Comparison of ENCODE assay signal across 12 mouse cellular contexts in genomic region chr1:37759407-37759806, GRCm38 (mm10). TPM values are rescaled to one million over a fixed set of nuclear protein-coding genes. Genes with fewer than 3 reads are reported as not detected.
A peak's percentile ranks its signal among the peaks of the same experiment; 100 is the strongest.
DNase-seq lines count a peak whose midpoint lies in the region; ATAC-seq and TF ChIP-seq lines count a peak whose summit lies in the region.
"Had no signal": no experiment of that assay in that cellular context is flagged by ENCODE, and none has a peak within 500 bp of the region (broad histone marks: within the 10 kb centered on the region; RNA-seq: fewer than 3 reads in every experiment).

No protein-coding gene starts in this region.

- no peak overlapping the region for H3K27ac ChIP-seq in heart, adult 2 months
- no peak overlapping the region for H3K27ac ChIP-seq in lung, postnatal 0 days (ENCODE audit: low read length)
- H3K27ac ChIP-seq: embryonic facial prominence, embryonic 13.5 days; kidney, embryonic 15.5 days; limb, embryonic 12.5 days had no signal

- no peak for DNase-seq in heart, adult 2 months
- DNase-seq in heart, postnatal 14 days, result no peak
- DNase-seq in lung, postnatal 0 days (ENCODE audit: low spot score), result no peak
- DNase-seq in lung, postnatal 10 days, result no peak
- no peak for DNase-seq in Patski (ENCODE audit: low read depth, low spot score)
- peak; percentile 8 to 16 for DNase-seq in thymus, postnatal 36 days
- DNase-seq in urinary bladder, adult 2 months (ENCODE audit: low spot score), result no peak
- DNase-seq: heart, postnatal 10 days; layer of hippocampus, postnatal 36 days had no signal

- peak; percentile 33 for TF ChIP-seq CTCF in heart, adult 2 months (IDR thresholded peaks at IDR 0.05)
- TF ChIP-seq CTCF in lung, postnatal 0 days (IDR thresholded peaks at IDR 0.05), result peak; percentile 24; the same call in 1 of the 2 replicates
- peak; percentile 53 for TF ChIP-seq CTCF in Patski (IDR thresholded peaks at IDR 0.05)

- in situ Hi-C loops in Patski (cut with MboI; ENCODE audit: low pct_unique_long_range_greater_than_20kb), result no loop called here

- CTCF ChIA-PET in Patski (lab: Charles Lee), result interaction anchor here (0.7 kb wide), 1 partner anchor 19 kb away, joined by 3 read pairs; no protein-coding TSS in a partner anchor

- no peak for ATAC-seq in lung, postnatal 0 days
- no peak for ATAC-seq in Patski

- no peaks in the 10 kb centered on the region for H3K9me3 ChIP-seq in lung, postnatal 0 days (ENCODE audit: low read length)
- H3K9me3 ChIP-seq: embryonic facial prominence, embryonic 13.5 days; kidney, embryonic 15.5 days; limb, embryonic 12.5 days had no signal

- no peaks in the 10 kb centered on the region for H3K79me2 ChIP-seq in heart, adult 2 months (replicated peaks; ENCODE audit: control insufficient read depth, insufficient read depth, low read length)

- intact Hi-C loops in heart, adult 2 months (cut with DNase I), result no loop called here
- intact Hi-C loops in heart, postnatal 14 days (cut with DNase I), result no loop called here

- no peak for TF ChIP-seq EP300 in heart, adult 2 months (IDR thresholded peaks at IDR 0.05; ENCODE audit: insufficient read depth, low read depth, low read length)
- TF ChIP-seq EP300 in lung, postnatal 0 days (IDR thresholded peaks at IDR 0.05), result no peak

- no peak for TF ChIP-seq POLR2A in heart, adult 2 months (IDR thresholded peaks at IDR 0.05; ENCODE audit: insufficient read depth, low read depth, low read length)

- H3K4me1 ChIP-seq in heart, adult 2 months (ENCODE audit: control insufficient read depth, insufficient read depth, low read length), result no peaks in the 10 kb centered on the region
- no peaks in the 10 kb centered on the region for H3K4me1 ChIP-seq in lung, postnatal 0 days (ENCODE audit: insufficient read depth, low read depth, low read length)
- H3K4me1 ChIP-seq: embryonic facial prominence, embryonic 13.5 days; kidney, embryonic 15.5 days; limb, embryonic 12.5 days had no signal

- POLR2A ChIA-PET in Patski (lab: Charles Lee), result no interaction called here

- H3K36me3 ChIP-seq in heart, adult 2 months (ENCODE audit: control insufficient read depth, insufficient read depth, low read length), result no peaks in the 10 kb centered on the region
- no peaks in the 10 kb centered on the region for H3K36me3 ChIP-seq in lung, postnatal 0 days (ENCODE audit: insufficient read depth, low read length)
- H3K36me3 ChIP-seq: embryonic facial prominence, embryonic 13.5 days; kidney, embryonic 15.5 days; limb, embryonic 12.5 days had no signal

- H3K27me3 ChIP-seq in heart, adult 2 months (ENCODE audit: control insufficient read depth, insufficient read depth, low read length), result no peaks in the 10 kb centered on the region
- no peaks in the 10 kb centered on the region for H3K27me3 ChIP-seq in lung, postnatal 0 days (replicated peaks; ENCODE audit: insufficient read depth, low read length)
- peaks cover 28% of the 10 kb centered on the region for H3K27me3 ChIP-seq in Patski
- H3K27me3 ChIP-seq: embryonic facial prominence, embryonic 13.5 days; kidney, embryonic 15.5 days; limb, embryonic 12.5 days had no signal

- H3K4me3 ChIP-seq in heart, adult 2 months, result no peak overlapping the region
- H3K4me3 ChIP-seq in lung, postnatal 0 days (ENCODE audit: low read depth, low read length), result no peak overlapping the region
- H3K4me3 ChIP-seq: embryonic facial prominence, embryonic 13.5 days; kidney, embryonic 15.5 days; limb, embryonic 12.5 days had no signal

- no peak overlapping the region for H3K4me2 ChIP-seq in lung, postnatal 0 days (replicated peaks; ENCODE audit: low read depth, low read length)
- H3K4me2 ChIP-seq: embryonic facial prominence, embryonic 13.5 days; kidney, embryonic 15.5 days; limb, embryonic 12.5 days had no signal

- no peak overlapping the region for H3K9ac ChIP-seq in heart, adult 2 months (ENCODE audit: low read depth, low read length)
- no peak overlapping the region for H3K9ac ChIP-seq in lung, postnatal 0 days (replicated peaks; ENCODE audit: low read depth)
- H3K9ac ChIP-seq: embryonic facial prominence, embryonic 13.5 days; kidney, embryonic 15.5 days; limb, embryonic 12.5 days had no signal

RNA-seq across cellular contexts. Expression of gene 2010300C02Rik, which starts 39.5 kb away (rescaled TPM):
- total RNA-seq in heart, adult 2 months (2021), result under 1 TPM; 0.55 to 0.60 TPM
- 0.91 and 1.1 TPM in 2 replicates for polyA plus RNA-seq in heart, adult 2 months (2012; rRNA removed)
- 1 to 10 TPM; 1.1 to 1.3 TPM for total RNA-seq in heart, postnatal 14 days (2021)
- polyA plus RNA-seq in lung, postnatal 0 days (2015; fragmentation: Nextera tagmentation; extraction: Ambion mirVana), result 9.2 TPM in 2 replicates
- polyA plus RNA-seq in Patski (2021), result 3.6 TPM
- polyA plus RNA-seq in urinary bladder, adult 2 months (2012; rRNA removed), result 3.7 and 4.0 TPM in 2 replicates

Comparison
In these comparisons a context has a peak if more than half of its experiments do, and no peak if none do; other contexts are left out.
1. DNase-seq: peak in thymus, postnatal 36 days (2 of 2); none in heart, adult 2 months (0 of 2), heart, postnatal 14 days (0 of 2), lung, postnatal 0 days (single experiment), lung, postnatal 10 days (single experiment), Patski (single experiment) and urinary bladder, adult 2 months (single experiment).
2. Peak in every context shown above with its lines, with median percentiles within 50 percentile points of each other: CTCF ChIP-seq.